Mouse (Mus musculus) liver, embryonic 11.5 days (tissue): Measurements from ENCODE around the gene Schip1. TPM values are rescaled to one million over a fixed set of nuclear protein-coding genes. Genes with fewer than 3 reads are reported as not detected.

Experiments used
- ATAC-seq: fragments of 200-750 bp; cut with Nextera tagmentation; replicated peaks from 2 replicates; pipeline ENCODE4 v1.8.0; 2017; ENCODE audit warnings: moderate number of reproducible peaks, mild to moderate bottlenecking, moderate TSS enrichment, moderate library complexity; ENCODE audit not compliant: low FRiP score
- DNase-seq: peaks from one replicate; pipeline ENCODE4 v3.0.0-alpha.2; 2017; ENCODE audit warnings: low spot score
- H3K27ac ChIP-seq: fragments of 300-500 bp; sonication (generic); 2 replicates; pipeline ENCODE4 v1.5.1; 2014; ENCODE audit warnings: mild to moderate bottlenecking, low read depth, low read length, control low read depth
- H3K27me3 ChIP-seq: fragments of 300-500 bp; sonication (generic); replicated peaks from 2 replicates; pipeline ENCODE4 v1.6.1; 2014; ENCODE audit warnings: low read length, mixed read lengths; ENCODE audit not compliant: control insufficient read depth, insufficient read depth
- H3K36me3 ChIP-seq: fragments of 300-500 bp; sonication (generic); 2 replicates; pipeline ENCODE4 v1.6.1; 2014; ENCODE audit warnings: mild to moderate bottlenecking, low read length, moderate library complexity, mixed read lengths; ENCODE audit not compliant: control insufficient read depth, insufficient read depth
- H3K4me1 ChIP-seq: fragments of 300-500 bp; sonication (generic); replicated peaks from 2 replicates; pipeline ENCODE4 v1.6.1; 2014; ENCODE audit warnings: low read length, mixed read lengths; ENCODE audit not compliant: control insufficient read depth, insufficient read depth
- H3K4me2 ChIP-seq: fragments of 300-500 bp; sonication (generic); 2 replicates; pipeline ENCODE4 v1.6.1; 2014; ENCODE audit warnings: mild to moderate bottlenecking, control low read depth, moderate library complexity
- H3K4me3 ChIP-seq: fragments of 300-500 bp; sonication (generic); 2 replicates; pipeline ENCODE4 v1.5.1; 2014; ENCODE audit warnings: low read depth, low read length, control low read depth
- H3K9ac ChIP-seq: fragments of 300-500 bp; sonication (generic); 2 replicates; pipeline ENCODE4 v1.6.1; 2014; ENCODE audit warnings: low read depth, low read length, control low read depth
- H3K9me3 ChIP-seq: fragments of 300-500 bp; sonication (generic); 2 replicates; pipeline ENCODE4 v1.6.1; 2016; ENCODE audit warnings: low read length, inconsistent platforms, mixed read lengths; ENCODE audit not compliant: control insufficient read depth
- WGBS: fragments of 180-500 bp; shearing (Covaris S2); extraction: QIAGEN DNeasy Blood & Tissue Kit; methylation state at CpG from one replicate; pipeline ENCODE4 v1.1.7; 2014; 5-methylcytosine and 5-hydroxymethylcytosine counted together
- polyA plus RNA-seq: library from polyadenylated mRNA; unstranded; fragments of >200 nt; fragmentation: Nextera tagmentation; extraction: Ambion mirVana; gene quantifications from 2 replicates; pipeline ENCODE4 v1.2.1, GENCODE M21; 2014

Schip1 gene
- polyA plus RNA-seq, 1 experiment from 2014 or later, result 10.6 TPM

DNA sequence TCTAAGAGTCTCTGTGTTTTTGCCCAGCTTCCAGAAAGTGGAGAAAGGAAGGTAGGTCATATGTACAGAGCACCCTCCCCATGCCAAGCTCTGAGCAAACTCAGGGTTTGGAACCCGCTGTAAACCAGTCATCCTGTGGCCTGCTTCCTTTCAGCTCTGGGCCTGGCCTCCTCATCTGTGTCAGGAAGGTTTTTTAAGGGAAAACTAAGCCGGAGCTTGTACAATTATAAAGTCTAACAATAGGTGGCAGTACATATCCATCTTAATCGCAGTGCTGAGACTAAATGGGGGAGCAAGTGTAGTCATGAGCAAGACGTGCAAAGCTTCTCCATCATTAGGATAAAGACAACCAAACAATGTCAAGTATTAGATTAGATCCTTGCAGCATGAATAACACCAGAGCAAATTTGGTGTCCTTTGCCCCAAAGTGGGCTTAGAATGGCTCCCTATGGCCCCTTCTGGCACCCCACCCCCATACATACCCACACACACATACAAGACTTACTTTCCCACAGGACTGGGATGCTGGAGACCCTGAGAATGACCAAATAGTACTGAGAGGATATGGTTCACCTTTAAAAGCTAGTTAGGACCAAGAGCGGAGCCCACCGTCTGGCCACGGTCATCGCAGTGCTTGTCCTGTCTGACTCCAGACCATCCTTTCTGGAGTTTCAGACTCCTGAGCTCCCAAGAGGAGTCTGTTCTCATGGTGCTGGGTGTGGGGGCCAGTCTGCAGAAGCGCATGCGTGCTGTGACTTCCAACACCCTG lies 550.6 kb downstream of the Schip1 start:
- peak; percentile 16; the same call in 1 of the 2 replicates for ATAC-seq
- no peaks in the 10 kb centered on the region; the same call in 1 of the 2 replicates for H3K4me1 ChIP-seq
- H3K36me3 ChIP-seq, result no peaks in the 10 kb centered on the region
- WGBS, result 60% methylated on average over 10 of the region's 10 CpGs
- H3K9me3 ChIP-seq, result no peaks in the 10 kb centered on the region
- DNase-seq, result no peak
- H3K27ac ChIP-seq, result no peak overlapping the region
- no peak overlapping the region for H3K9ac ChIP-seq
- H3K4me2 ChIP-seq, result no peak overlapping the region
- no peaks in the 10 kb centered on the region for H3K27me3 ChIP-seq
- H3K4me3 ChIP-seq, result no peak overlapping the region

DNA sequence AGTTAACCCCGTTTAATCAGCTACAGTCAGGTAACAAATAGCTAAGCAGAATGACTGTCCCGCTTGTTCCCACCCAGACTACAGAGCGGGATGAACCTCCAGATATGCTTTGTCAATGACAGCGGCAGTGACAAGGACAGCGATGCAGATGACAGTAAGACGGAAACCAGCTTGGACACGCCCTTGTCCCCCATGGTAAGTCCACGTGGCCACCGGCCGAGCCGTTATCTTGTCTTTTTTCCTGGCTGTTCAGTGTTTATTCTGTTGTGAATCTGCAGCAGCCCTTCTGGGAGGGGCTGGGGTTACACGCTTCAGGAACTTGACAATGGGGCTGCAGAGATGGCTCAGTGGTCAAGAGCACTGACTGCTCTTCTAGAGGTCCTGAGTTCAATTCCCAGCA lies 551.8 kb downstream of the Schip1 start:
- H3K4me3 ChIP-seq, result no peak overlapping the region
- DNase-seq, result peak; percentile 54
- H3K27me3 ChIP-seq, result no peaks in the 10 kb centered on the region
- no peak overlapping the region for H3K27ac ChIP-seq
- H3K9me3 ChIP-seq, result no peaks in the 10 kb centered on the region
- H3K36me3 ChIP-seq, result 0 out of 2 replicates have a peak, but pooled peaks cover under 1% of the 10 kb centered on the region
- WGBS, result 43% methylated on average over 12 of the region's 12 CpGs
- peak overlapping the region; percentile 21; the same call in 1 of the 2 replicates for H3K4me2 ChIP-seq
- ATAC-seq, result peak; percentile 72
- no peak overlapping the region for H3K9ac ChIP-seq
- H3K4me1 ChIP-seq, result no peaks in the 10 kb centered on the region; the same call in 1 of the 2 replicates

- DNase-seq (no peak), ATAC-seq (no peak)
- 89% methylated on average over 10 of the region's 10 CpGs for WGBS
- no peaks in the 10 kb centered on the region for H3K27me3 ChIP-seq
- no peak overlapping the region for H3K9ac ChIP-seq
- 0 out of 2 replicates have a peak, but pooled peaks cover 3% of the 10 kb centered on the region for H3K36me3 ChIP-seq
- no peaks in the 10 kb centered on the region; the same call in 1 of the 2 replicates for H3K4me1 ChIP-seq
- H3K4me2 ChIP-seq, result no peak overlapping the region
- no peaks in the 10 kb centered on the region for H3K9me3 ChIP-seq
- no peak overlapping the region for H3K4me3 ChIP-seq
- no peak overlapping the region for H3K27ac ChIP-seq
These were observed 553.1 kb downstream of the Schip1 start for GRCm38 (mm10) chr3:68617708-68618107.

DNA sequence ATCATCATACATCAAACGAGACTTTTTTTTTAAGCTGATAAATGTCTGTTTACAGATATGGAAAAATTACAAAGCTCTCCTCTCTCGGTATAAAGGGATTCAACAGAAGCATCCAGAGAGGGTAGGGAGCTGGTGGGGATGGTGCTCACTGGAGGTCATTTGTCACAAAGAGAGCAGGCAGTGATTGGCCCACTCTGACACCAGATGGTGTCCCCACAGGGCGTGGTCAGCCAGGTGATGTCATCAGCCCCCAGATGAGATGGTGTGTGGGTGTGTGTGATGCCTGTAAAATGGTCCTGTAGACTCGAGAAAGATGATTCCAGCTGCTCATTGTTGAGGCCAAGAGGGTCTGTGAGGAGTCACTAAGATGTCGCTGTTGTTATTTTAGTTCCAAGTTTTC lies 554.5 kb downstream of the Schip1 start:
- H3K27me3 ChIP-seq, result no peaks in the 10 kb centered on the region
- ATAC-seq, result no peak

DNA sequence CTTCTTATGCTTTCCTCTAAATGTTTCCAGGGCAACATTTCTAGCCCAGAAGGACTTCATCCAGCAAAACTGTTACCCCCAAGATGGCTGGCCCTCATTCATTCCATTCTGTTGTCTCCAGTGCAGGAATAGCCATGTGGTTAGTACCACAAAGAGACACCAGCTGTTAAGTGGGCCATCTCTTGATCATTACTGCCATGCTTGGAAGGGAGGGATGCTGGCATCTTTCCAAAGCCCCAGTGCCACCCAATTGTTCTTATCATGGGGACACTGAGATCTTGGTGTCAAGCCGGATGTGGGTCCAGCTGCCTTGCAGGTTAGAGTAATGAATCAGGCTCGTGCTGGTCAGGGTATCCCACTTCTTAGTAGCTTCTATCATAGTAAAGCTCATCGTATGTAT lies 557.4 kb downstream of the Schip1 start:
- H3K4me2 ChIP-seq, result no peak overlapping the region
- no peaks in the 10 kb centered on the region for H3K4me1 ChIP-seq
- no peak overlapping the region for H3K4me3 ChIP-seq
- H3K9ac ChIP-seq, result no peak overlapping the region
- H3K36me3 ChIP-seq, result 0 out of 2 replicates have a peak, but pooled peaks cover 3% of the 10 kb centered on the region
- 89% methylated on average over 3 of the region's 3 CpGs for WGBS
- no peaks in the 10 kb centered on the region for H3K27me3 ChIP-seq
- H3K27ac ChIP-seq, result no peak overlapping the region
- no peak for DNase-seq
- H3K9me3 ChIP-seq, result no peaks in the 10 kb centered on the region
- ATAC-seq, result no peak

More for the DNA sequence above, 554.5 kb downstream of the Schip1 start:
- Histone ChIP-seq H3K27ac (no peak overlapping the region), H3K36me3 (0 out of 2 replicates have a peak, but pooled peaks cover 3% of the 10 kb centered on the region), H3K4me1 (no peaks in the 10 kb centered on the region; the same call in 1 of the 2 replicates), H3K9ac (no peak overlapping the region), H3K4me2 (no peak overlapping the region), H3K9me3 (no peaks in the 10 kb centered on the region), H3K4me3 (no peak overlapping the region)
- DNase-seq, result no peak
- 70% methylated on average over 5 of the region's 5 CpGs for WGBS

- ATAC-seq (no peak), DNase-seq (no peak)
- Histone ChIP-seq H3K36me3 (0 out of 2 replicates have a peak, but pooled peaks cover 3% of the 10 kb centered on the region), H3K4me2 (no peak overlapping the region), H3K9ac (no peak overlapping the region), H3K9me3 (no peaks in the 10 kb centered on the region), H3K27me3 (no peaks in the 10 kb centered on the region), H3K4me1 (no peaks in the 10 kb centered on the region), H3K4me3 (no peak overlapping the region), H3K27ac (no peak overlapping the region)
- 83% methylated on average over 5 of the region's 5 CpGs for WGBS
These were observed 558.4 kb downstream of the Schip1 start for GRCm38 (mm10) chr3:68623036-68623435.

GRCm38 (mm10) chr3:68624471-68624870 lies 559.9 kb downstream of the Schip1 start:
- 0 out of 2 replicates have a peak, but pooled peaks cover 3% of the 10 kb centered on the region for H3K36me3 ChIP-seq
- DNase-seq, result no peak

DNA sequence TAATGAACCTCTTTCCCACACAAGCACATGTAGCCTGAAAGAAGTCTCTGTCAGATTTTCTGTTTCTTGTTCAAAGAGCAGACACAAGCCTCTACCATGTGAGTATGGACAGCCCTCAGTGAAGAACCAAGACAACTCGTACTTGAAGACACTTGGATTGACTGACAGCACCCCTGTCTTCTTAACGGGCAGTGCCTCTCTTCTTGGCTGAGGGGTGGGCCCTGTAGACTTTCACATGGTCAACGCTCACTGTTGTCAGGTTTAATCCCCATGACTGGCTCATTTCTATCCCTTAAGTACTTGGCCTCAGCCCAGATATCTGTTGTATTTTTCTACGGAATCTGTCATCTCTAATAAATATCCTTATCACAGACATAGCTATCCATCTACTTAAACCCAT lies 565.7 kb downstream of the Schip1 start:
- Histone ChIP-seq H3K4me1 (no peaks in the 10 kb centered on the region), H3K4me3 (no peak overlapping the region), H3K9ac (no peak overlapping the region), H3K4me2 (no peak overlapping the region), H3K9me3 (no peaks in the 10 kb centered on the region), H3K27ac (no peak overlapping the region), H3K27me3 (no peaks in the 10 kb centered on the region), H3K36me3 (no peaks in the 10 kb centered on the region)
- DNase-seq (no peak), ATAC-seq (no peak)
- 79% methylated on average over 4 of the region's 4 CpGs for WGBS

More at GRCm38 (mm10) chr3:68624471-68624870, 559.9 kb downstream of the Schip1 start:
- Histone ChIP-seq H3K4me3 (no peak overlapping the region), H3K27ac (no peak overlapping the region), H3K9ac (no peak overlapping the region), H3K4me2 (no peak overlapping the region), H3K27me3 (no peaks in the 10 kb centered on the region), H3K9me3 (no peaks in the 10 kb centered on the region), H3K4me1 (no peaks in the 10 kb centered on the region)
- no peak for ATAC-seq
- WGBS, result 63% methylated on average over 6 of the region's 6 CpGs

GRCm38 (mm10) chr3:68630821-68631220 lies 566.2 kb downstream of the Schip1 start:
- Histone ChIP-seq H3K9me3 (no peaks in the 10 kb centered on the region), H3K9ac (no peak overlapping the region), H3K27ac (no peak overlapping the region), H3K4me1 (no peaks in the 10 kb centered on the region), H3K36me3 (no peaks in the 10 kb centered on the region), H3K27me3 (no peaks in the 10 kb centered on the region), H3K4me2 (no peak overlapping the region), H3K4me3 (no peak overlapping the region)
- no peak for ATAC-seq
- WGBS, result 63% methylated on average over 3 of the region's 3 CpGs
- DNase-seq, result no peak
